Mouse (Mus musculus) layer of hippocampus, postnatal 14 days (tissue): ENCODE measurements at regions not wholly inside any gene's neighbourhood (a gene's known extent, or its start where the extent isn't known, plus 50 kb on each side); places are given as distances from the start of the nearest gene placed in this dataset.

Experiments used
- DNase-seq, 2 experiments: peaks; one replicate each; pipeline ENCODE4 v3.0.0; 2021 to 2022; ENCODE audit warnings: low spot score in 2 of 2, mixed read lengths in 1 of 2

DNA sequence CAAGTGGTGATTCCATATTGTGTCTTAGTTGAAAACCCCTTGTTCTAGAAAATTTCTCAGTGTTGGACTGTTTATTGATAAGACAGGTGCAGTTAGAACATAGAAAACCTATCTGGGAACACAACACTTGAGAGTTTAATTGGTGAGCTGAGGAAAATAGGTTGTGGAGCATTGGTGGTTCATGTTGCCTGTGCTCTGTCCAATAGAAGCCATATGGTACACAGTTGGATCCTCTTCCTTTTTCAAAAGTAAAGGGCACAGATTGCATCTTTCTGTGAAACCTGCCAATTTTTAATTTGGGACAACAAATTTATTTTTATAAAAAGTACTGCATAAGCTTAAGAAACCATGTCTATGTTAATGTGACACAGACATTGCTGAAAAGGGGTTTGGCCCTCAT lies 1499.8 kb downstream of the Cntnap5b start:
- peak in 1 of 2 experiments; percentile 77 for DNase-seq

DNA sequence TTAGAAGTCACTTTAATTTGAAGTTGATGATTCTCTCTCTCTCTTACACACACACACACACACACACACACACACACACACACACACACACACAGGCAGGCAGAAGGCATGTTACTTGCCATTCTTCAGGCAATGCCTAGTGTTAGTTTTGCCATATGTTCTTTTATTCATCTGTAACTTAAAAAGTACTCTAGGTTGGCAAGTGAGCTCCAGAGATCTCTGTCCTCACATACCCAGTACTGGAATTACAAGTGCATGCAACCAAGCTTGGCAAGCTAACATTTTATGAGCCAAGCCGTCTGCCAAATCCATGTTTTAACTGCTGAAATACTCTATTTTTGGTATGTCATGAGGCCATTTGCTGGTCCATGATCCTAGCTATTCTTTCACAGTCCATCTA lies 1501.1 kb downstream of the Cntnap5b start:
- peak in 1 of 2 experiments; percentile 34 for DNase-seq

DNA sequence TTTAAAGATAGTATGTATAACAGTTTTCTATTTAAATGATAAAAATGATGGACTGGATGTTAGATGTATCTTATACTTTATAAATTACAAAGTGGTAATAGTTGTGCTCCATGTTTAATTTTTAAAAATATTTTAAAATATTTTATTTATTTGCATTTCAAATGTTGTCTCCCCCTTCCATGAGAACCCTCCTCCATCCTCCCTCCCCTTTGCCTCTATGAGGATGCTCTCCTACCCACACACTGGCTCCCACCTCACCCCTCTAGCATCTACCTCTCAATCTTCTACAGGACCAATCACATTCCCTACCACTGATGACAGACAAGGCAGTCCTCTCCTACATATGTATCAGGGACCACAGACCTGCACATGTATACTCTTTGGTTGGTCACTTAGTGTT lies 1512.9 kb downstream of the Cntnap5b start:
- DNase-seq = no peak
